Comparison of ENCODE assay signal across 19 mouse cellular contexts in the genomic region with DNA sequence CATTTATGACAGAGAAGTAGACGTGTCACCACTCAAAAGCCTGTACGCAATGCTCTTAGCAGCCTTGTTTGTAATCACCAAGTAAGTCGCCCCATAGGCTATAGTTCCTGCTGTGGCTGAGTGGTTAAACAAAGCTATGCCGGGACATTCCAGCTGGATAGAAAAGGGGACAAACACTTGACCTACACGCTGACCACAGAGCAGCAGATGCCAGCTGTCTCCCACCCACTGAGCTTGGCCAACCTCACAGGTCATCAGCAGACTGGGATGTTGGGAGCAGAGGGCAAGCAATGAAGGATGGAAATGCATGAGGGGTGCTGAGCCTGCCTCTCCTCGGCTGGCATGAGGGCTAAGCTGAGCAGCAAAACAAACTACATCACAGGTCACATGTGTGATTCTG.
"Had no signal": no experiment of that assay in that cellular context is flagged by ENCODE, and none has a peak within 500 bp of the region (broad histone marks: within the 10 kb centered on the region; RNA-seq: fewer than 3 reads in every experiment).

No protein-coding gene starts in this region.

- ATAC-seq: liver, embryonic 12.5 days; midbrain, embryonic 16.5 days had no signal

- DNase-seq: lung, adult 18-20 months; lung, embryonic 14.5 days; lung, postnatal 10 days; right cerebral cortex, adult 18-20 months; right cerebral cortex, postnatal 25 days; right cerebral cortex, postnatal 4 days; spleen, adult 18-20 months; thymus, adult 2 months; thymus, postnatal 25 days; thymus, postnatal 4 days had no signal

- H3K9me3 ChIP-seq: liver, embryonic 12.5 days; midbrain, embryonic 13.5 days; neural tube, embryonic 13.5 days; neural tube, embryonic 15.5 days; stomach, embryonic 15.5 days had no signal

- H3K27ac ChIP-seq: liver, embryonic 12.5 days; liver, embryonic 14.5 days; midbrain, embryonic 13.5 days; neural tube, embryonic 13.5 days; neural tube, embryonic 15.5 days; stomach, embryonic 15.5 days; stomach, postnatal 0 days had no signal

- H3K36me3 ChIP-seq: liver, embryonic 12.5 days; midbrain, embryonic 13.5 days; neural tube, embryonic 13.5 days; neural tube, embryonic 15.5 days; stomach, embryonic 15.5 days had no signal

- H3K9ac ChIP-seq: liver, embryonic 12.5 days; liver, embryonic 14.5 days; lung, embryonic 14.5 days; midbrain, embryonic 13.5 days; neural tube, embryonic 13.5 days; neural tube, embryonic 15.5 days; stomach, embryonic 15.5 days had no signal

- H3K4me2 ChIP-seq: liver, embryonic 12.5 days; lung, embryonic 14.5 days; midbrain, embryonic 11.5 days; midbrain, embryonic 13.5 days; neural tube, embryonic 13.5 days; neural tube, embryonic 15.5 days; stomach, embryonic 15.5 days had no signal

- H3K4me1 ChIP-seq: liver, embryonic 12.5 days; stomach, embryonic 15.5 days had no signal

- H3K27me3 ChIP-seq: liver, embryonic 12.5 days; midbrain, embryonic 13.5 days; neural tube, embryonic 13.5 days; neural tube, embryonic 15.5 days; stomach, embryonic 15.5 days had no signal

- H3K4me3 ChIP-seq: liver, embryonic 12.5 days; midbrain, embryonic 13.5 days; neural tube, embryonic 13.5 days; neural tube, embryonic 15.5 days; stomach, embryonic 15.5 days had no signal
